ENCODE assay signal across 15 mouse cellular contexts in genomic region chr5:146933466-146933865, GRCm38 (mm10).
"Had no signal": no experiment of that assay in that cellular context is flagged by ENCODE, and none has a peak within 500 bp of the region (broad histone marks: within the 10 kb centered on the region; RNA-seq: fewer than 3 reads in every experiment).

No protein-coding gene starts in this region.

- H3K4me2 ChIP-seq: neural tube, embryonic 15.5 days; stomach, embryonic 15.5 days had no signal

- H3K27ac ChIP-seq: neural tube, embryonic 15.5 days; stomach, embryonic 15.5 days; stomach, postnatal 0 days had no signal

- H3K4me1 ChIP-seq: neural tube, embryonic 15.5 days; stomach, embryonic 15.5 days had no signal

- H3K9me3 ChIP-seq: neural tube, embryonic 15.5 days; stomach, embryonic 15.5 days had no signal

- DNase-seq: retina, postnatal 1 day; right cerebral cortex, adult 18-20 months; right cerebral cortex, postnatal 14 days; right cerebral cortex, postnatal 25 days; right cerebral cortex, postnatal 4 days; spleen, adult 18-20 months; thymus, adult 18-20 months; thymus, adult 2 months; thymus, postnatal 14 days; thymus, postnatal 25 days; thymus, postnatal 36 days; thymus, postnatal 4 days had no signal

- H3K4me3 ChIP-seq: neural tube, embryonic 15.5 days; stomach, embryonic 15.5 days had no signal

- H3K36me3 ChIP-seq: neural tube, embryonic 15.5 days; stomach, embryonic 15.5 days had no signal

- H3K9ac ChIP-seq: neural tube, embryonic 15.5 days; stomach, embryonic 15.5 days had no signal

- H3K27me3 ChIP-seq: neural tube, embryonic 15.5 days; stomach, embryonic 15.5 days had no signal
